ENCODE assay signal across 9 mouse cellular contexts in the genomic region with DNA sequence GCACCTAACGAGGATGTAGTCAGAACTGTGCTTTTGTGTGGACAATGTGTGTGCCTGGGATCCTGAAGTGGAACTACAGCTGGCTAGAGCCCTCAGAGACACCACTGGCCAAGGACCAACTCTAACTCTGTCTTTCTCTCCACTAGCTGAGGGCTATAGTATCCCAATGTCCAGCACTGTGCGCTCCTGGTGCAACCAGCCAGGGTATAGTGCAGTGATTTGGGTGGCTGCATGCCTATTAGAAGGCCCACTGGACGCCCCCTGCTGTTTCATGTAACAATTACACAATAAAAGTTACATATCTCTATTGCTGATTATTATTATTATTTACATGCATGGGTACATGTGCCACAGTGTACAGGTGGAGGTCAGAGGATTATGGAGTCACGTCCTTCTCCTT. TPM values are rescaled to one million over a fixed set of nuclear protein-coding genes. Genes with fewer than 3 reads are reported as not detected.
A peak's percentile ranks its signal among the peaks of the same experiment; 100 is the strongest.
DNase-seq lines count a peak whose midpoint lies in the region; ATAC-seq and TF ChIP-seq lines count a peak whose summit lies in the region.
"Had no signal": no experiment of that assay in that cellular context is flagged by ENCODE, and none has a peak within 500 bp of the region (broad histone marks: within the 10 kb centered on the region; RNA-seq: fewer than 3 reads in every experiment).

No protein-coding gene starts in this region.

- WGBS in kidney, adult 2 months, result 27% methylated on average over 4 of the region's 4 CpGs
- WGBS in kidney, embryonic 16.5 days, result 40% methylated on average over 4 of the region's 4 CpGs

- TF ChIP-seq POLR2A in kidney, adult 2 months (IDR thresholded peaks at IDR 0.05; ENCODE audit: low read depth, low read length), result no peak

- no peaks in the 10 kb centered on the region; the same call in 1 of the 2 replicates for H3K9me3 ChIP-seq in kidney, embryonic 16.5 days (ENCODE audit: low read length)
- H3K9me3 ChIP-seq in G1E (replicated peaks), result no peaks in the 10 kb centered on the region
- H3K9me3 ChIP-seq: limb, embryonic 15.5 days had no signal

- peak; percentile 73 for DNase-seq in kidney, adult 2 months
- peak; percentile 74 for DNase-seq in A20 (ENCODE audit: low read depth, low spot score)
- no peak for DNase-seq in G1E (ENCODE audit: low spot score)
- peak; percentile 74 for DNase-seq in embryo, embryonic 11 days
- peak; percentile 67 for DNase-seq in lung, postnatal 14 days
- no peak for DNase-seq in right cerebral cortex, postnatal 14 days

- H3K9ac ChIP-seq in kidney, embryonic 16.5 days (replicated peaks; ENCODE audit: low read length), result no peak overlapping the region
- H3K9ac ChIP-seq: limb, embryonic 15.5 days had no signal

- H3K27me3 ChIP-seq in kidney, adult 2 months (replicated peaks; ENCODE audit: control insufficient read depth, insufficient read depth, low read length), result no peaks in the 10 kb centered on the region
- H3K27me3 ChIP-seq in kidney, embryonic 16.5 days (ENCODE audit: insufficient read depth, low read length), result no peaks in the 10 kb centered on the region
- H3K27me3 ChIP-seq in G1E (ENCODE audit: insufficient read depth, low read length), result peaks cover 8% of the 10 kb centered on the region; the same call in 1 of the 2 replicates
- H3K27me3 ChIP-seq: limb, embryonic 15.5 days had no signal

- H3K4me3 ChIP-seq in kidney, adult 2 months (ENCODE audit: insufficient read depth, low read depth, low read length), result no peak overlapping the region
- no peak overlapping the region for H3K4me3 ChIP-seq in kidney, embryonic 16.5 days (ENCODE audit: low read length)
- no peak overlapping the region for H3K4me3 ChIP-seq in G1E (ENCODE audit: low read depth, low read length)
- H3K4me3 ChIP-seq: limb, embryonic 15.5 days had no signal

- peaks cover 11% of the 10 kb centered on the region for H3K4me1 ChIP-seq in kidney, adult 2 months (ENCODE audit: control insufficient read depth, insufficient read depth, low read length)
- H3K4me1 ChIP-seq in kidney, embryonic 16.5 days (ENCODE audit: insufficient read depth, low read length), result peaks cover 27% of the 10 kb centered on the region
- H3K4me1 ChIP-seq in G1E (ENCODE audit: insufficient read depth, low read depth, low read length), result peaks cover 33% of the 10 kb centered on the region

- H3K27ac ChIP-seq in kidney, adult 2 months (ENCODE audit: insufficient read depth, low read depth, low read length), result no peak overlapping the region
- no peak overlapping the region for H3K27ac ChIP-seq in kidney, embryonic 16.5 days (ENCODE audit: low read length)
- H3K27ac ChIP-seq: limb, embryonic 15.5 days had no signal

- H3K36me3 ChIP-seq in kidney, adult 2 months (ENCODE audit: control insufficient read depth, insufficient read depth, low read length), result no peaks in the 10 kb centered on the region
- peaks cover 6% of the 10 kb centered on the region for H3K36me3 ChIP-seq in kidney, embryonic 16.5 days (ENCODE audit: insufficient read depth, low read length)
- H3K36me3 ChIP-seq in G1E (replicated peaks), result peaks cover 51% of the 10 kb centered on the region

- ATAC-seq in kidney, embryonic 16.5 days (ENCODE audit: low FRiP score, low TSS enrichment), result no peak
- ATAC-seq in G1E (ENCODE audit: extremely low read depth, insufficient number of reproducible peaks, low FRiP score, poor library complexity, severe bottlenecking), result no peak
- ATAC-seq in erythroblast, adult 5-6 weeks (replicated peaks; ENCODE audit: low FRiP score, poor library complexity, severe bottlenecking), result no peak

- H3K4me2 ChIP-seq in kidney, embryonic 16.5 days (replicated peaks; ENCODE audit: low read depth, low read length), result no peak overlapping the region
- H3K4me2 ChIP-seq: limb, embryonic 15.5 days had no signal

- TF ChIP-seq CTCF in kidney, adult 2 months (conservative IDR thresholded peaks at IDR 0.05; ENCODE audit: insufficient read depth, insufficient read length, low read depth, low read length), result peak; percentile 67
- TF ChIP-seq CTCF in G1E (IDR thresholded peaks at IDR 0.05; ENCODE audit: low read depth, low read length), result peak; percentile 63

RNA-seq across cellular contexts. Expression of gene Ss18l1, which starts 3.0 kb away (rescaled TPM):
- polyA plus RNA-seq in kidney, adult 2 months (2012; rRNA removed), result 6.7 and 7.5 TPM in 2 replicates
- 7.0 and 7.4 TPM in 2 replicates for polyA plus RNA-seq in kidney, embryonic 16.5 days (2015; fragmentation: Nextera tagmentation; extraction: Ambion mirVana)
- total RNA-seq in G1E (2014; fragmentation: Nextera tagmentation), result 3.7 and 4.3 TPM in 2 replicates
- 3.9 and 4.2 TPM in 2 replicates for total RNA-seq in G1E (2017)
- 2.4 and 2.5 TPM in 2 replicates for polyA plus RNA-seq in G1E (2012)
- total RNA-seq in erythroblast, adult 5-6 weeks (2015; ENCODE audit: low replicate concordance), result not detected in 2 replicates
- 0.34 and 0.84 TPM in 2 replicates for total RNA-seq in erythroblast, adult 5-6 weeks (2017; ENCODE audit: low replicate concordance)

RNA-seq across cellular contexts. Expression of gene Psma7, which starts 3.0 kb away (rescaled TPM):
- 156 and 185 TPM in 2 replicates for polyA plus RNA-seq in kidney, adult 2 months (2012; rRNA removed)
- polyA plus RNA-seq in kidney, embryonic 16.5 days (2015; fragmentation: Nextera tagmentation; extraction: Ambion mirVana), result 619 and 638 TPM in 2 replicates
- total RNA-seq in G1E (2014; fragmentation: Nextera tagmentation) (144 and 148 TPM in 2 replicates), G1E (2017) (305 TPM in 2 replicates)
- 81.2 and 94.1 TPM in 2 replicates for polyA plus RNA-seq in G1E (2012)
- 66.3 and 90.5 TPM in 2 replicates for total RNA-seq in erythroblast, adult 5-6 weeks (2015; ENCODE audit: low replicate concordance)
- 48.8 and 90.3 TPM in 2 replicates for total RNA-seq in erythroblast, adult 5-6 weeks (2017; ENCODE audit: low replicate concordance)

RNA-seq across cellular contexts. Expression of gene Lsm14b, which starts 20.5 kb away (rescaled TPM):
- polyA plus RNA-seq in kidney, adult 2 months (2012; rRNA removed), result 27.2 and 29.5 TPM in 2 replicates
- 4.8 and 7.0 TPM in 2 replicates for polyA plus RNA-seq in kidney, embryonic 16.5 days (2015; fragmentation: Nextera tagmentation; extraction: Ambion mirVana)
- total RNA-seq in G1E (2014; fragmentation: Nextera tagmentation), result 19.9 and 27.5 TPM in 2 replicates
- 39.2 and 41.1 TPM in 2 replicates for total RNA-seq in G1E (2017)
- 44.4 and 57.6 TPM in 2 replicates for polyA plus RNA-seq in G1E (2012)
- total RNA-seq in erythroblast, adult 5-6 weeks (2015; ENCODE audit: low replicate concordance), result 1.7 and 7.3 TPM in 2 replicates
- total RNA-seq in erythroblast, adult 5-6 weeks (2017; ENCODE audit: low replicate concordance), result 1.3 and 10.0 TPM in 2 replicates

RNA-seq across cellular contexts. Expression of gene Mtg2, which starts 25.1 kb away (rescaled TPM):
- 24.3 and 26.2 TPM in 2 replicates for polyA plus RNA-seq in kidney, adult 2 months (2012; rRNA removed)
- 27.3 and 29.6 TPM in 2 replicates for polyA plus RNA-seq in kidney, embryonic 16.5 days (2015; fragmentation: Nextera tagmentation; extraction: Ambion mirVana)
- 11.0 and 12.3 TPM in 2 replicates for total RNA-seq in G1E (2014; fragmentation: Nextera tagmentation)
- 21.7 and 24.8 TPM in 2 replicates for total RNA-seq in G1E (2017)
- polyA plus RNA-seq in G1E (2012), result 12.9 and 14.8 TPM in 2 replicates
- not detected in 2 replicates for total RNA-seq in erythroblast, adult 5-6 weeks (2015; ENCODE audit: low replicate concordance)
- 2.8 and 4.9 TPM in 2 replicates for total RNA-seq in erythroblast, adult 5-6 weeks (2017; ENCODE audit: low replicate concordance)

RNA-seq across cellular contexts. Expression of gene Hrh3, which starts 59.0 kb away (rescaled TPM):
- 0.08 and 0.17 TPM in 2 replicates for polyA plus RNA-seq in kidney, adult 2 months (2012; rRNA removed)
- polyA plus RNA-seq in kidney, embryonic 16.5 days (2015; fragmentation: Nextera tagmentation; extraction: Ambion mirVana), result not detected in 2 replicates
- total RNA-seq in G1E (2014; fragmentation: Nextera tagmentation) (not detected in 2 replicates), G1E (2017) (0.11 TPM in 1 of 2 replicates, not detected in the other)
- polyA plus RNA-seq in G1E (2012), result not detected in 2 replicates
- not detected in 2 replicates for total RNA-seq in erythroblast, adult 5-6 weeks (2015; ENCODE audit: low replicate concordance)
- total RNA-seq in erythroblast, adult 5-6 weeks (2017; ENCODE audit: low replicate concordance), result not detected in 2 replicates
- polyA plus RNA-seq: limb, embryonic 15.5 days had no signal

Comparison
In these comparisons a context has a peak if more than half of its experiments do, and no peak if none do; other contexts are left out.
1. DNase-seq: peak in kidney, adult 2 months (single experiment), A20 (single experiment), embryo, embryonic 11 days (single experiment) and lung, postnatal 14 days (single experiment); none in G1E (single experiment) and right cerebral cortex, postnatal 14 days (single experiment).